Mouse (Mus musculus) gastrocnemius, adult 2 months (tissue): ENCODE measurements at regions not wholly inside any gene's neighbourhood (a gene's known extent, or its start where the extent isn't known, plus 50 kb on each side); places are given as distances from the start of the nearest gene placed in this dataset.

ENCODE experiments used
- DNase-seq: peaks from one replicate; pipeline ENCODE4 v3.0.0; 2022
- H3K27ac ChIP-seq: fragments of 200-600 bp; 2 replicates; pipeline ENCODE4 v1.8.1; 2022; ENCODE audit warnings: mild to moderate bottlenecking
- H3K4me3 ChIP-seq: fragments of 200-600 bp; 2 replicates; pipeline ENCODE4 v1.8.1; 2022; ENCODE audit warnings: mild to moderate bottlenecking, moderate library complexity
- CTCF ChIP-seq: fragments of 200-600 bp; IDR thresholded peaks from 2 replicates; pipeline ENCODE4 v1.8.1; 2022; ENCODE audit warnings: antibody characterized with exemption, mild to moderate bottlenecking, moderate library complexity
- intact Hi-C: fragments of 180-260 bp; cut with DNase I; formaldehyde crosslinking; loops from one replicate; pipeline ENCODE4 v1.15.1; 2025

GRCm38 (mm10) chr10:100685748-100686147 lies 95.5 kb downstream of the 1700017N19Rik start:
- Histone ChIP-seq H3K27ac (no peak overlapping the region), H3K4me3 (no peak overlapping the region)
- no peak for DNase-seq
- no peak for TF ChIP-seq CTCF
- intact Hi-C loops = no loop called here

GRCm38 (mm10) chr10:100695944-100696343 lies 105.7 kb downstream of the 1700017N19Rik start:
- H3K27ac ChIP-seq = no peak overlapping the region
- intact Hi-C loops = no loop called here
- TF ChIP-seq CTCF = no peak

GRCm38 (mm10) chr10:100699206-100699605 lies 108.9 kb downstream of the 1700017N19Rik start:
- Histone ChIP-seq H3K27ac (no peak overlapping the region), H3K4me3 (no peak overlapping the region)
- no peak for TF ChIP-seq CTCF
- intact Hi-C loops = no loop called here
- no peak for DNase-seq

More at GRCm38 (mm10) chr10:100695944-100696343, 105.7 kb downstream of the 1700017N19Rik start:
- no peak overlapping the region for H3K4me3 ChIP-seq
- no peak for DNase-seq

- intact Hi-C loops = no loop called here
- DNase-seq = peak; percentile 20
- no peak for TF ChIP-seq CTCF
- Histone ChIP-seq H3K4me3 (no peak overlapping the region), H3K27ac (no peak overlapping the region)
Measured at GRCm38 (mm10) chr10:100700281-100701205, 110.3 kb downstream of the 1700017N19Rik start.

GRCm38 (mm10) chr10:100701938-100702337 lies 111.7 kb downstream of the 1700017N19Rik start:
- Histone ChIP-seq H3K27ac (no peak overlapping the region), H3K4me3 (no peak overlapping the region)
- intact Hi-C loops = no loop called here
- TF ChIP-seq CTCF = no peak
- DNase-seq = no peak

- TF ChIP-seq CTCF = no peak
- no peak overlapping the region for H3K27ac ChIP-seq
- no peak overlapping the region for H3K4me3 ChIP-seq
- DNase-seq = no peak
- intact Hi-C loops = no loop called here
Measured at GRCm38 (mm10) chr10:100716084-100716667, 125.9 kb downstream of the 1700017N19Rik start.

DNA sequence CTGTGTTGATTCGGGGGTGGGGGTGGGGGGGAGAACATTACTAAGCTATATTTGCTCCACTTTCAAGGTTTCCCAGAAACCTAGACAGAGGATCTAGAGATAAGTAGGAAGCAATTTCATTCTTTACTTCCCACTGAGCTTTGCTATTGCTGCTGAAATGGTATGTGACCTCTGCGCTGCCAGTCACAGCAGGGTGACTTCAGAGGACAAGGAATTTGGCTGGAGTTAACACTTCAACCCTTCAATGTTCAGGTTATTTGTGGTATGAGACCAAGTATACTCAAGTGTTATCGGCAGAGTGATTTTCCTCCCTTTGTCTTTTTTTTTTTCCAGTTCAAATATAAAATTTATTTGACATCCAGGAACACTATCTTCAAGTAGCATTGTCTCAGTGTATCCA lies 128.3 kb downstream of the 1700017N19Rik start:
- H3K27ac ChIP-seq = no peak overlapping the region
- H3K4me3 ChIP-seq = no peak overlapping the region
- DNase-seq = no peak
- intact Hi-C loops = no loop called here
- TF ChIP-seq CTCF = no peak

- Histone ChIP-seq H3K27ac (no peak overlapping the region), H3K4me3 (peak overlapping the region; percentile 54)
- TF ChIP-seq CTCF = no peak
- no peak for DNase-seq
- intact Hi-C loops = no loop called here
Measured at GRCm38 (mm10) chr10:100741269-100741668, 151.0 kb downstream of the 1700017N19Rik start.

DNA sequence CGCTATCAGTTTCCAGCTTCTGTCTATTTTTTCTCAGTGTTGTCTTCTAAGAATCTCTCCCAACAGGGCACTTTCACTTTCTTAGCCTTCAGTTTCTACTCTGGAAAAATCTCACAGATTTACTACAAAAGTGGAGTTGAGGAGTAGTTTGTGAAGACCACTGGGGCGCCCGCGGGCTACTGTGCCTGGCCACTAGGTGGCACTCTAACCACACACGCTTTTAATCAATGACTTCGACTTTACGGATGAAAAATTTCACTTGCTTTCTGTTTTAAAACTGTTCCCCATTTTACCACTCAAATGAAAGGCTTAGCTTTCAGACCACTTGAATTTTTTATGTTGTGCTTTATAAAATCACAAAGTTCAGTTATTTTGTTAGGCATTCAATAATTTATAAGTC lies 151.8 kb downstream of the 1700017N19Rik start:
- Histone ChIP-seq H3K27ac (no peak overlapping the region), H3K4me3 (peak overlapping the region; percentile 54)
- intact Hi-C loops = no loop called here
- peak; percentile 97 for TF ChIP-seq CTCF
- DNase-seq = peak; percentile 66

DNA sequence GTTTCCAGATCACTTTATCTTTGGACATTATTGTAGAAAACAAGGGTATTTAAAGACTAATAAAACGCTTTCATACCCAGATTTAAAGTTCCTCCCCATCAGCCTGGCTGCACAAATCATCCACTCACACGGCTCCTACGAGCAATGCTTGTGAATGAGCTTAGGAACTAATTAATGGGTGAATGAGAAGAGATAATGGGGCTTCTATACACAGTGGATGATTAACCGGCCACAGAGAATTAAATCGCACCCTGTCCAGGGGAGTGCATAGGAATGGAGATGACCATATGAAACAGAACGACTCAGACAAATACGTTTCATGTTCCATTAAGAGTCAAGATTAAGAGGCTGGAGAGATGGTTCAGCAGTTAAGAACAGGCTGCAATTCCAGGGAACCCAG lies 155.9 kb downstream of the 1700017N19Rik start:
- H3K27ac ChIP-seq = no peak overlapping the region
- no peak overlapping the region for H3K4me3 ChIP-seq
- intact Hi-C loops = no loop called here
- no peak for TF ChIP-seq CTCF
- DNase-seq = no peak

DNA sequence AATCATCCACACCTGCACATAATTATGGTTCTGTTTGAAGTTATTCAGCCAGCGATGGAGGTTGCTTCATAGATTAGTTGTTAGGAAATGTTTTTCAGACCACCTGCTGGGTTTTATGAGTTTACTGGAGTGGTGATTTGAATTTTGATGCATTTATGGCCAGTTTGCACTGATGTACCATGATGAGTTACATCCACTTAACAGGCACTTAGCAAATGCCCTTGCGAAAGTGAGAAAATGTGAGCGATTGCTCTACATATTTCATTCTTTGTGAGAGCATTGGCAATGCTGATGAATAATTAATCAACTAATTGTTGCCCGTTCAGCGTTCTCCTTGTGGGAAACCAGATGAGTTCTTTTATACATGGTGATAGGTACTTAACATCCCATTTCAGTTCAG lies 164.7 kb downstream of the 1700017N19Rik start:
- intact Hi-C loops = no loop called here
- TF ChIP-seq CTCF = no peak
- Histone ChIP-seq H3K4me3 (no peak overlapping the region), H3K27ac (no peak overlapping the region)
- DNase-seq = no peak

DNA sequence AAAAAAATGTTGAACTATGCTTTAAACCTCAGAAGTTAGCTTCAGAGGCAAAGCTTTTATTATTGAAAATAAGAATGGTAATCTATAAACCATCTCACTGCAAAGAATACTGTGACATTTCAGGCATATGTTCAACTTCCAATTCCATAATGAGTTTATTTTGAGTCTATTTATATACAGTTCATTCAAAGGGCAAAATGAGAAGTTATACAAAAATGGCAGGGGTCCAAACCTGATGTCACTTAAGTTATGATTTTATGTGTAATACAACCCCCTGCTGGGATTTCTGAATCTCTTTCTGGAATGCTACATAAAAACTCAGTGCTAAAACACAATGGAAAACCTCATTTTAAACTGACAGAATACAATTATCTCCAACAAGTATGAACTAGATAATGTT lies 184.0 kb downstream of the 1700017N19Rik start:
- intact Hi-C loops = no loop called here
- Histone ChIP-seq H3K27ac (no peak overlapping the region), H3K4me3 (no peak overlapping the region)
- no peak for TF ChIP-seq CTCF
- DNase-seq = no peak

DNA sequence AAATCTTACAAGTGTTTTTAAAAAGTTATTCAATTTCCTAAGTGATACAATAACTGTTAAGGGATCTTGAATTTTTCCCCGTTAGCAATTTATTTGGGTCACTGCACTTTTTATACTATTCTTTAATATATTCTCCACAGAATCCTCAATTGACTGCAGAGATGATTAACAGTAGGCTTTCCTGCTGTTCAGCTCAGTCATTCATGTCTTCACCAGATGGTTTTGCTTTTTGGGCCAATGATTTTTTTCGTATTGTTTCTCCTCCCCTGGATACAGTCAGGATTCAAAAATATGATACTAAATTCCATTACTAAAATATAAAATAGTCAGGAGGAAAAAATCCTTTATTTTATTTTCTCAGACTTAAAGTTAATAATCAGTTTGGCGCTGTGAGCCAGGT lies 201.9 kb downstream of the 1700017N19Rik start:
- Histone ChIP-seq H3K4me3 (no peak overlapping the region), H3K27ac (no peak overlapping the region)
- no peak for TF ChIP-seq CTCF
- no peak for DNase-seq
- intact Hi-C loops = no loop called here
